Mouse (Mus musculus) olfactory bulb, adult 2 months (tissue): ENCODE measurements around the gene Pik3cb.

Source experiments
- CTCF ChIP-seq: fragments of 200-500 bp; IDR thresholded peaks from 2 replicates; pipeline ENCODE4 v1.5.1; 2012; ENCODE audit warnings: low read depth, mild to moderate bottlenecking, low read length, moderate library complexity; ENCODE audit not compliant: insufficient read depth
- POLR2A ChIP-seq: fragments of 200-500 bp; IDR thresholded peaks from 2 replicates; pipeline ENCODE4 v1.6.1; 2012; ENCODE audit warnings: mild to moderate bottlenecking, low read depth, low read length, moderate library complexity; ENCODE audit not compliant: insufficient read depth

- no peak for TF ChIP-seq CTCF
- TF ChIP-seq POLR2A, result no peak
Observed at GRCm38 (mm10) chr9:99137301-99137700, 3.1 kb downstream of the Pik3cb start.
